Mouse (Mus musculus): ENCODE measurements around the gene Aoc2. TPM values are rescaled to one million over a fixed set of nuclear protein-coding genes. Genes with fewer than 3 reads are reported as not detected.
A peak's percentile ranks its signal among the peaks of the same experiment; 100 is the strongest.
"Not testable (repeated sequence)": the region's sequence is repeated elsewhere in the genome, so short reads cannot be mapped to it uniquely, and the experiment has no call there.

Gene Aoc2
- polyA plus RNA-seq, 1 experiment from 2014 or later: 3.5 TPM

DNA sequence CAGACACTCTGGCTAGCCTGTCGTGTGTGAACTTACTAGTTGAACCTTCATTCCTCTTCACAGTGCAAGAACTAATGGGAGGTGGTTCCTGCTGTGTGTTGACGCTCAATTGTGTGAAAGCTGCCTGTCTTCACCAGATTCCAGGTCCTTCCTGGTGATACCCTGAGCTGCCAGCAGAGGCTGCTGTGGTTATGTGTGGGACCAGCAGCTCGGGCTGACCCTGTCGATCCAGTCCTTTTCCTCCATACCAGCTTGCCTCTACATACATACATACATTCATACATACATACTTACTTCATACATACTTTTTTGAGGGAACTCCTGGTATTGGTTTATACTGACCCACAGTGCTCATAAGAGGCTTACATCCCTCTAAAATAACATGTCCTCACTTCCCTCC lies 1.3 kb upstream of the Aoc2 start:
- Histone ChIP-seq H3K9me3 (replicated peaks) (no peaks in the 10 kb centered on the region), H3K4me2 (replicated peaks) (no peak overlapping the region), H3K36me3 (peaks cover 76% of the 10 kb centered on the region), H3K4me1 (no peaks in the 10 kb centered on the region), H3K27ac (no peak overlapping the region), H3K9ac (no peak overlapping the region), H3K27me3 (no peaks in the 10 kb centered on the region), H3K4me3 (no peak overlapping the region)
- ATAC-seq (ENCODE audit: low FRiP score): no peak
- 14% methylated on average over 4 of the region's 4 CpGs for WGBS

DNA sequence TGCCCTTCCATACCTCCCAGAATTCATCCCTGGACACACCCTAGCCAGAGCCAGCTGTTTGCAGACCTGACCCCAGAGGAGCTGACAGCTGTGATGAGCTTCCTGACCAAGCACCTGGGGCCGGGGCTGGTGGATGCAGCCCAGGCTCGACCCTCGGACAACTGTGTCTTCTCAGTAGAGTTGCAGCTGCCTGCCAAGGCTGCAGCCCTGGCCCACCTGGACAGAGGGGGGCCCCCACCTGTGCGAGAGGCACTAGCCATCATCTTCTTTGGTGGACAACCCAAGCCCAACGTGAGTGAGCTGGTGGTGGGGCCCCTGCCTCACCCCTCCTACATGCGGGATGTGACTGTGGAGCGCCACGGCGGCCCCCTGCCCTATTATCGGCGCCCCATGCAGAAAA lies 338 bp downstream of the Aoc2 start:
- 94% methylated on average over 11 of the region's 11 CpGs for WGBS
- not testable (repeated sequence) for H3K4me3 ChIP-seq; H3K27ac ChIP-seq; H3K9ac ChIP-seq; H3K4me1 ChIP-seq; H3K4me2 ChIP-seq (replicated peaks); H3K27me3 ChIP-seq; H3K9me3 ChIP-seq (replicated peaks); ATAC-seq (ENCODE audit: low FRiP score)
- H3K36me3 ChIP-seq: peaks cover 60% of the 10 kb centered on the region

DNA sequence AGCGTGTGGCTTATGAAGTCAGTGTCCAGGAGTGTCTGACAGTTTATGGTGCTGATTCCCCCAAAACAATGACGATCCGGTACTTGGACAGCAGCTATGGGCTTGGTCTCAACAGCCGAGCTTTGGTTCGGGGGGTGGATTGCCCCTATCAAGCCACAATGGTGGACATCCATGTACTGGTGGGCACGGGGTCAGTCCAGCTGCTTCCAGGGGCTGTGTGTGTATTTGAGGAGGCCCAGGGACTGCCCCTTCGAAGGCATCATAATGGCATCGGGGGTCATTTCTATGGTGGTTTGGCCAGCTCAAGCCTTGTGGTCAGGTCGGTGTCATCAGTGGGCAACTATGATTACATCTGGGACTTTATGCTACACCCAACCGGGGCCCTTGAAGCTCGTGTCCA lies 1.3 kb downstream of the Aoc2 start:
- 86% methylated on average over 11 of the region's 11 CpGs for WGBS
- no peaks in the 10 kb centered on the region for H3K4me1 ChIP-seq
- no peaks in the 10 kb centered on the region for H3K27me3 ChIP-seq
- no peak overlapping the region for H3K27ac ChIP-seq
- H3K9ac ChIP-seq: no peak overlapping the region
- no peaks in the 10 kb centered on the region for H3K9me3 ChIP-seq (replicated peaks)
- H3K4me2 ChIP-seq (replicated peaks): no peak overlapping the region
- H3K4me3 ChIP-seq: no peak overlapping the region
- H3K36me3 ChIP-seq: peaks cover 50% of the 10 kb centered on the region
- ATAC-seq (ENCODE audit: low FRiP score): no peak

DNA sequence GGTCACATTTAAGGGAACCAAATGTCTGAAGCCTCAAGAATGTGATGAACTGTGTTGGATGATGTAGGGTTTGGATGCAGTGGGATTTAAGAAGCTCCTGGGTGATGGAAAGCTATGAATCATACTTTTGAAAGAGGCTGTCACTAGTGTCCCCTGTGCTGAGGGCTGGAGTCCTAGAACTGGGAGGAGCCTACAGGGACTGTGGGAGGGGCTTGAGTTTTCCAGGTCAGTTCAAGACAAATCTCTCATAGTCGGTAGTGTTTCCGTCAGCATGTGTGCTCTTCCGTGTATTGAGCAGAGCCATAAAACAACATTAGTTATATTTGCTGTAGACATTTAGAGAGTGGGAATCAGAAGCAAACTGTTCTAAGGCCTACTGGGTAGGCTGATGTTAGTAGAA lies 2.4 kb downstream of the Aoc2 start:
- Histone ChIP-seq H3K4me3 (no peak overlapping the region), H3K9me3 (replicated peaks) (no peaks in the 10 kb centered on the region), H3K27ac (no peak overlapping the region), H3K9ac (no peak overlapping the region), H3K36me3 (peaks cover 39% of the 10 kb centered on the region), H3K4me1 (no peaks in the 10 kb centered on the region), H3K4me2 (replicated peaks) (no peak overlapping the region), H3K27me3 (no peaks in the 10 kb centered on the region)
- ATAC-seq (ENCODE audit: low FRiP score): no peak
- 51% methylated on average over 3 of the region's 3 CpGs for WGBS

DNA sequence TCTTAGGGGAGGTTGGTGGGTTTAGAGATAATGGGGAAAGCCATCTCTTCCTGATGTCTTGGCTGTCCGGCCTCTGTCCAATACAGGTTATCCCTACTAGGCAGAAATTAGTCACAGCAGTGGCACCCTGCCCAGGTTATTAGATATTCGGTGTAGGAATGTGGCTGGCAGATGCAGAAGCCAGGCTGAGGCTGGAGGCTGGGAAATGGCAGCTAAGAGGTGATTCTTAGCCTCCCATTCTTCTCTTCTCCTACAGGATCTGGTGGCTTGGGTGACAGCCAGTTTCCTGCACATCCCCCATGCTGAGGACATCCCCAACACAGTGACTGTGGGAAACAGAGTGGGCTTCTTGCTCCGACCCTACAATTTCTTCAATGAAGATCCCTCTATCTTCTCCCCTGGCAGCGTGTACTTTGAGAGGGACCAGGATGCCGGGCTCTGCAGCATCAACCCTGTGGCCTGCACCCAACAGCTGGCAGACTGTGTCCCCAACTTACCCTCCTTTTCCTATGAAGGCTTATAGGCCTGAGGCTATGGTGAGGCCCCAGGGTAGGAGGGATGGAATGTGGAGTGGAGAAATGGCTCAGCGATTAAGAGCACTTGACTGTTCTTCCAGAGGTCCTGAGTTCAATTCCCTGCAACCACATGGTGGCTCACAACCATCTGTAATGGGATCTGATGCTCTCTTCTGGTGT lies 4.2 kb downstream of the Aoc2 start:
- H3K27me3 ChIP-seq: no peaks in the 10 kb centered on the region
- WGBS: 79% methylated on average over 6 of the region's 6 CpGs
- H3K4me2 ChIP-seq (replicated peaks): no peak overlapping the region
- peaks cover 21% of the 10 kb centered on the region for H3K36me3 ChIP-seq
- no peak overlapping the region for H3K4me3 ChIP-seq
- H3K4me1 ChIP-seq: peaks cover 4% of the 10 kb centered on the region
- ATAC-seq (ENCODE audit: low FRiP score): no peak
- no peaks in the 10 kb centered on the region for H3K9me3 ChIP-seq (replicated peaks)
- H3K9ac ChIP-seq: no peak overlapping the region
- no peak overlapping the region for H3K27ac ChIP-seq

DNA sequence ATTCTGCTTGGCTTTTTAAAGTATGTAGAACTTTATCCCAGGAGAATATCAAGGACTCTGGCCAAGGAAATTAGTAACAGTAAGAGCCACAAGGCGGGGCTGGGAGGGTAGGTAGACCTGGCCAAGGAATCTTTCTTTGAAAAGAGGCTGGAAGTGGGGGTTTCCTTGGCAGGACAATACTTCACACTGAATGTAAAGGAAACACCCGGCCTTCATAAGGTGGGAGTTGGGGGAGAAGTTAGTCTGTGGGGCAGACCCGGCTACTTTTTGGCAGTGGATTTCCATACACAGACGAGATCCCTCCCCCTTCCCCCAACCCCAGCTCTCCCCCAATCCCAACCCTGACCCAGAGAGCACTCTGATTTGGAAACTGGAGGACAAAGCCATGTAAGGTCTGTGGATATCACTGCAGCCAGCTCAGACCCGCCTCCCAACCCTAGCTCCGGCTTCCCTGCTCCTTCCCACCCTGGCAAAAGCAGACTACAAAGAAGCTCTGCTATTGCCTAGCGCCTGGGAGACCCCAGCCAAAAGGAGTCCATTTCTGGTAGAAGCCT lies 5.6 kb downstream of the Aoc2 start, which contains the start of gene Aoc3:
Gene Aoc3 (plus strand): TSS at position 235 of the 554 bp plus-strand sequence.
- no peak for ATAC-seq (ENCODE audit: low FRiP score)
- WGBS: 69% methylated on average over 7 of the region's 7 CpGs
- Histone ChIP-seq H3K9ac (no peak within 1 kb of the TSS), H3K4me1 (peaks cover 11% of the 10 kb centered on the region), H3K27ac (no peak within 1 kb of the TSS), H3K4me2 (replicated peaks) (no peak within 1 kb of the TSS), H3K36me3 (peaks cover 7% of the 10 kb centered on the region), H3K9me3 (replicated peaks) (no peaks in the 10 kb centered on the region), H3K4me3 (no peak within 1 kb of the TSS), H3K27me3 (no peaks in the 10 kb centered on the region)

DNA sequence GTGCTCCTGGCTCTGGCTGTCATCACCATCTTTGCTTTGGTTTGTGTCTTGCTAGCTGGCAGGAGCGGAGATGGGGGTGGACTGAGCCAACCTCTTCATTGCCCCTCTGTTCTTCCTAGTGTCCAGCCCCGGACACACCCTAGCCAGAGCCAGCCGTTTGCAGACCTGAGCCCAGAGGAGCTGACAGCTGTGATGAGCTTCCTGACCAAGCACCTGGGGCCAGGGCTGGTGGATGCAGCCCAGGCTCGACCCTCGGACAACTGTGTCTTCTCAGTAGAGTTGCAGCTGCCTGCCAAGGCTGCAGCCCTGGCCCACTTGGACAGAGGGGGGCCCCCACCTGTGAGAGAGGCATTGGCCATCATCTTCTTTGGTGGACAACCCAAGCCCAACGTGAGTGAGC lies 6.1 kb downstream of the Aoc2 start:
- H3K4me2 ChIP-seq (replicated peaks); ATAC-seq (ENCODE audit: low FRiP score); H3K27me3 ChIP-seq; H3K4me3 ChIP-seq; H3K27ac ChIP-seq; H3K36me3 ChIP-seq; H3K9me3 ChIP-seq (replicated peaks); H3K9ac ChIP-seq: not testable (repeated sequence)
- peaks cover 11% of the 10 kb centered on the region for H3K4me1 ChIP-seq
- WGBS: 71% methylated on average over 6 of the region's 6 CpGs

DNA sequence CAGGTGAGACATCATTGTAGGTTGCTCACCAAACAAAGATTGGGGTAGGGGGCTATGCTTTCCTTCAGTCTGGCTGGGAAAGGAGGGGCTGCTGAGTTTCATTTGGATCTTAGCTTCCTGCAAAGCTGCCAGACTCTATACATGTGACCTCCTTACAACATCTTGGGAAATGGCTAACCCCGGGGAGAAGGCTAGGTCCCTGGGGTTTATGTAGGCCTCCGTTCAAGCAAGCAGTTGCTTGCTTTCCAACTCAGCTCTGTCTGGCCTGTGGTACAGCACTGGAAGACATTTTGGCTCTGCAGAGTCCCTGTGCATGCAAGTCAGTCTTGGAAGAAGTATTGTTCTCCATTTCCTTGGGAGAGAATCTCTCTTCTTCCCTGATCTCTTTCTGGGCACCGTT lies 7.7 kb downstream of the Aoc2 start:
- H3K4me2 ChIP-seq (replicated peaks): no peak overlapping the region
- peaks cover 14% of the 10 kb centered on the region for H3K4me1 ChIP-seq
- no peaks in the 10 kb centered on the region for H3K27me3 ChIP-seq
- ATAC-seq (ENCODE audit: low FRiP score): no peak
- no peak overlapping the region for H3K27ac ChIP-seq
- H3K4me3 ChIP-seq: no peak overlapping the region
- H3K9ac ChIP-seq: no peak overlapping the region
- H3K9me3 ChIP-seq (replicated peaks): no peaks in the 10 kb centered on the region
- 82% methylated on average over 3 of the region's 3 CpGs for WGBS
- no peaks in the 10 kb centered on the region for H3K36me3 ChIP-seq

DNA sequence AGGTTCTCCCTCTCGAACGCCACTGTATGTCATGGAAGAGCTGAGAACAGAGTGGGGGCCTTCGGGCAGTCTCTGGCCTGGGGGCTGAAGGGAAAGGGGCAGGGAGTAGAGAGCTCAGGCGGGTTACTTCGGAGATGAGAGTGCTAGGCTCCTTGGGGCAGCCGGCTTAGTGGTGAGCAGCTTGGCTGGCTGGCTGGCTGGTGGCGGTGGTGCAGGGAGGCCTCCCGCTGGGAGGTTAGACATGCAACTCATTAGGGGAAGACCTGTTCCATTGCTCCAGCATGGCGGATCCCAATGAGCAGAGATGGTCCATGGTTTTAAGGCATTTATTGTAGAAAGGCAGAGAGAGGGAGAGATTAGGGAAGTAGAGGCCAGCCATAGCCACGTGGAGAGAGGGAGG lies 9.2 kb downstream of the Aoc2 start:
- Histone ChIP-seq H3K4me1 (peaks cover 25% of the 10 kb centered on the region), H3K36me3 (no peaks in the 10 kb centered on the region), H3K9ac (no peak overlapping the region), H3K4me3 (no peak overlapping the region), H3K27ac (no peak overlapping the region), H3K9me3 (replicated peaks) (no peaks in the 10 kb centered on the region), H3K4me2 (replicated peaks) (no peak overlapping the region), H3K27me3 (no peaks in the 10 kb centered on the region)
- ATAC-seq (ENCODE audit: low FRiP score): no peak
- WGBS: 27% methylated on average over 10 of the region's 10 CpGs

DNA sequence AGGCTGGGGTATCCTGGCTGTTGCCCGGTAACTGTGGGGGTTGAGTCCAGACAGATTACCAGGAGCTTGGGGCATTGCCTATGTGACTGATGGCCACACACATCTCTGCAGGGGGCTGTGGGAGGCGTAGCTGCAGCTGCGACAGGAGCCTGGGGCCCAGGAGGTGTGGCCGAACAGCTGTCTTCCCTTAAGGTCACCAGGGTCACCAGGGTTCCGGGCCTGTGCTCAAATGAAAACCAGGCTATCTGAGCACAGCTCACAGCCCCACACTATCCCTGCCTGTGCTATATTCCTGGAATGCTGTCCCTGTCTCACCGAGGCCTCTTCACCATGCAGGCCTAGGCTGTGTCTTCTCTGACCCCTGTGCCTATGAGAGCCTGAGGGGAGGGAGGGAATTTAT lies 9.7 kb downstream of the Aoc2 start:
- Histone ChIP-seq H3K9ac (no peak overlapping the region), H3K4me2 (replicated peaks) (no peak overlapping the region), H3K27ac (no peak overlapping the region), H3K27me3 (no peaks in the 10 kb centered on the region), H3K4me1 (peaks cover 25% of the 10 kb centered on the region), H3K4me3 (no peak overlapping the region), H3K36me3 (no peaks in the 10 kb centered on the region), H3K9me3 (replicated peaks) (no peaks in the 10 kb centered on the region)
- ATAC-seq (ENCODE audit: low FRiP score): no peak
- WGBS: 7% methylated on average over 6 of the region's 6 CpGs

DNA sequence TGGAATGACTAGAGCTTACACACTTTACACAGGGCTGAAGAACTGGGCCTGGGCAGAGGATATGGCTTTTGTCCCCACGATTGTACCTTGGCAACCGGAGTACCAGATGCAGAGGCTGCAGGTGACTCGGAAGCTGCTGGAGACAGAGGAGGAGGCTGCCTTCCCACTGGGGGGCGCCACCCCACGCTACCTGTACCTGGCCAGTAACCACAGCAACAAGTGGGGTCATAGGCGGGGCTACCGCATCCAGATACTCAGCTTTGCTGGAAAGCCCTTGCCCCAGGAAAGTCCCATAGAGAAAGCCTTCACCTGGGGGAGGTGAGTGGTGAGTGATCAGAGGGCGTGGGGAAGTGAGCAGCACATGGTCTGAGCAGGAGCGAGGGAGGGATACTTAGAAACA lies 10.8 kb downstream of the Aoc2 start:
- WGBS: 86% methylated on average over 9 of the region's 9 CpGs
- no peak overlapping the region for H3K27ac ChIP-seq

DNA sequence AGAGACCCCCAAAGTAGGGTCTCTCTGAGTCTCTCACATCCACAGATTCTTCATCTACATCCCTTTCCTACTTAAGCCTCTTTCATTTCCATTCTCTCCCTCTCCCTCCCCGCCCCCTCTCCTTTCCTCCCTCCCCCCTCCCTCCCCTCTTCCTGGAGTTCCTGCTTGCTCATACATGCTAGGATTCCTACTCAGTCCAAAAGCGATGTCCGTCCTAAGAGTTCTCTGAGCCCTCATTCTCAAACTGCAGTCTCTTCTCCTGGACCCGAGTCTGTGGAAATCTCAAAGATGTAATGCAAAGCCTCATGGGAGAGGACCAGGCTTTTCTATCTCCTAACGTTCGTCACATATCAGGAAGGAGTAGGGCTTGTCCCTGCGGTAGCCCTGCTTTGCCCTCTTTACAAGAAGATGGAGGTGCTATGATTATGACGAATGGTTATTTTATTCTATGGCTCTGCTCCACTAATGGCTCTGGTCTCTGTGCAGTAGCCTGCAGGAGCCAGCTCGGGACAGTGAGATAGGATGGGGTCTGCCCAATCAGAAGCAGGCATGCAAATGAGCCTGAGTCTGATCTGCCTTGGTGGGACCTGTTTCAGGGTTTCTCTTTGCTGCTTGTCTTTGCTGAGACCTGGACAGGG lies 13.4 kb downstream of the Aoc2 start:
- H3K4me3 ChIP-seq: peak overlapping the region; percentile 26
- 2% methylated on average over 9 of the region's 9 CpGs for WGBS
- H3K27ac ChIP-seq: peak overlapping the region; percentile 71
- H3K4me2 ChIP-seq (replicated peaks): peak overlapping the region; percentile 64
- peak overlapping the region; percentile 44 for H3K9ac ChIP-seq
- peak; percentile 84 for ATAC-seq (ENCODE audit: low FRiP score)
- H3K36me3 ChIP-seq: no peaks in the 10 kb centered on the region
- no peaks in the 10 kb centered on the region for H3K9me3 ChIP-seq (replicated peaks)
- H3K27me3 ChIP-seq: no peaks in the 10 kb centered on the region
- H3K4me1 ChIP-seq: peaks cover 25% of the 10 kb centered on the region

More for the DNA sequence above, 10.8 kb downstream of the Aoc2 start:
- Histone ChIP-seq H3K4me1 (peaks cover 25% of the 10 kb centered on the region), H3K9ac (no peak overlapping the region), H3K36me3 (no peaks in the 10 kb centered on the region), H3K4me2 (replicated peaks) (no peak overlapping the region), H3K4me3 (no peak overlapping the region), H3K27me3 (no peaks in the 10 kb centered on the region), H3K9me3 (replicated peaks) (no peaks in the 10 kb centered on the region)
- ATAC-seq (ENCODE audit: low FRiP score): no peak

Measured in hindbrain, embryonic 12.5 days (tissue).